Mouse (Mus musculus) erythroblast, embryonic 14.5 days (primary cell): ENCODE data around the gene Sh2d5.

Experiments used
- GATA1 ChIP-seq: IDR thresholded peaks from 2 replicates; pipeline ENCODE4 v1.6.1; 2012; ENCODE audit warnings: low read length, inconsistent platforms, mixed read lengths
- TAL1 ChIP-seq: IDR thresholded peaks from 3 replicates; pipeline ENCODE4 v1.6.1; 2012; ENCODE audit warnings: low read length, inconsistent platforms, mixed read lengths

DNA sequence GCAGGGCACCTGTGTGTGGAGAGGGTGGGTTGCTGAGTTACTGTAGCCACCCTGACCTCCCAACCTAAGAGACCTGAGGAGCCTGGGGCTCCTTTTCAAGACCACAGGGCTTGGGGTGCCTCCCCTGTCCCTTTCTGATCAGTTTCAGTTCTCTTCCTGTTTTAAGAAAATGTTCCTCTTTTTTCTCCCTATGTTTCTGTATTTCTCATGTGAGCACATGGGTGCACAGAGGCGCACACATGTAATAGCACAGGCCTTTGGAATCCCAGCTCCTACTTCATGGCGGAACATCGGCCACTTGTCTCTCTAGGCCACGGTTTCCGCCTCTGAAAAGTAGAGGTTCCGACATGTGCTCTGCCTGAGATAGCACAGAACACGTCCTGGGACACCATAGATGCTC is 38.5 kb downstream of the Sh2d5 start:
- TF ChIP-seq TAL1 (no peak), GATA1 (no peak)
